Mouse (Mus musculus): ENCODE results near the gene Slco2a1.

DNA sequence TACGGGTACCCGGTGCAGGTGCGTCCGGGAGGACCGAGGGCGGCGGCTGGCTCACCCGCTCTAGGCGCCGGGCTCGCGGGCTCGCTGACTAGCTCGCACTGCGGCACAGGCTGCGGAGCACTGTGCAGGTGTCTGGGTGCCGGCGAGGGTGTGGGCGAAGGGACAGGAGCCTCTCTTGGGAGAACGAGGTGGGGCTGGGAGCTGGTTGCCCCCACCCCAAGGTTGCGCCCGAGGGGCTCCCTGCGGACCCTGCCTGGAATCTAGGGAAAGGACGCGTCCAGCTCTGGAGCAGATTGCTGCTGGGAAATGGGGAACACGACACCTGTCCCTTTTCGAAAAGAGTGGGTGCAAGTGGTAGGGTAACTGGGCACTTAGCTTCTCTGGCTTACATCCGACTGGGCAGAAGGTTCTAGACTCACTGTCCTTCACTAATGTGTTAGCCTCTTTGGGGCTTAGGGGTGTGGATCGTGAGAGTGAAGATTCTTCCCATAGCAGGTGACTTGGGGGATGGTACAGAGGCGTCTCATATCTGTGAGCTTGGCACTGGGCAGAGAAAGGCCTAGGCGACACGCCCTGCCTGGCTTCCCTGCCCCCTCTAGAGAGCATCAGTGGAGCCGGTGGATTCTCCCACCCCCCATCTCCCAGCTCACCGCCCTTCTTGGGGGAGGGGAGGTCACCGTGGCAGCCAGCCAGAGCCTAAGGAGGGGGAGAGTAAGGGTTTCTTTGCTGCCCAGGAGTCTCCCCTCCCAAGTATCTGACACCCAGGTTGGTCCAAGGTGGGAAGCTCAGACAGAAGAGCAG lies 124.2 kb downstream of the Slco2a1 start:
- TF ChIP-seq CTCF (IDR thresholded peaks at IDR 0.05; ENCODE audit: low read depth, low read length) (no peak), GATA1 (IDR thresholded peaks at IDR 0.05; ENCODE audit: borderline replicate concordance, low read length) (no peak)
